Mouse (Mus musculus) splenic B cell, adult 2 months (primary cell): ENCODE data around the gene Plekhg2.
"Not testable (repeated sequence)": the region's sequence is repeated elsewhere in the genome, so short reads cannot be mapped to it uniquely, and the experiment has no call there.

Experiments used
- DNase-seq: peaks from one replicate; pipeline ENCODE4 v3.0.0-alpha.2; 2011; ENCODE audit warnings: low read depth, low spot score
- H3K27me3 ChIP-seq: 2 replicates; pipeline ENCODE4 v1.6.1; 2012; ENCODE audit warnings: mild to moderate bottlenecking, low read length, moderate library complexity, mixed read lengths; ENCODE audit not compliant: control insufficient read depth, poor library complexity, insufficient read depth, severe bottlenecking
- H3K36me3 ChIP-seq: 2 replicates; pipeline ENCODE4 v1.6.1; 2012; ENCODE audit warnings: mild to moderate bottlenecking, low read length, moderate library complexity, mixed read lengths; ENCODE audit not compliant: control insufficient read depth, poor library complexity, insufficient read depth, severe bottlenecking

Gene Plekhg2

GRCm38 (mm10) chr7:28390331-28390730 lies 17.9 kb upstream of the Plekhg2 start:
- Histone ChIP-seq H3K36me3 (peaks cover 3% of the 10 kb centered on the region; the same call in 1 of the 2 replicates), H3K27me3 (no peaks in the 10 kb centered on the region)
- DNase-seq = no peak

DNA sequence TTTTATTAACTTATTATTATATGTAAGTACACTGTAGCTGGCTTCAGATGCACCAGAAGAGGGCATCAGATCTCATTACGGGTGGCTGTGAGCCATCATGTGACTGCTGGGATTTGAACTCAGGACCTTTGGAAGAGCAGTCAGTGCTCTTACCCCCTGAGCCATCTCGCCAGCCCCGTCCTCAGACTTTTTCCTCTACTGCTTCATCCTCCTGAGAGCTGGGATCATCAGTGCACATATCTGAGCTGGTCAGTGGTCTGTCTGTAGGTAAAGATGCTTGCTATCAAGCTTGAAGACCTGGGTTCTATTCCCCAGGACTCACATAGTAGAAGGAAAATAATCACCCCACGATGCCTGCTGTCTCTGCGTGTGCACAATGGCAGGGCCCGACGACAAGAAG lies 15.0 kb upstream of the Plekhg2 start:
- not testable (repeated sequence) for H3K27me3 ChIP-seq, H3K36me3 ChIP-seq, DNase-seq

DNA sequence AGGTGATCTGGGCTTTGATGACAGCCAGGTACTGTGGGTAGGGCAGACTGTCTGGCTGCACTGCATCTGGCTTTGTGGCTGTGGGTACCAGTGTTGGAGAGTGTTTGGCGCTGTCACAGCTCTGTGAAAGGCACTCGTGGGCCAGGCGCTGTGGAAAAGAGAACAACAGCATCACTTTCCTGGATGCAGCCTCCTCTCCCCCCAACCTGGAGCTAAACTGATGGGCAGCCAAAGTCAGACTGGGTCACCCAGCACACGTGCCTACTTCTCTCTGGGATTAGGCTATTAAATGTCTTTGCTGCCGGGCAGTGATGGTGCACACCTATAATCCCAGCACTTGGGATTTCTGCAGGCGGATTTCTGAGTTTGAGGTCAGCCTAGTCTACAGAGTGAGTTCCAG lies 14.5 kb upstream of the Plekhg2 start:
- not testable (repeated sequence) for H3K27me3 ChIP-seq, H3K36me3 ChIP-seq
- peak; percentile 15 for DNase-seq

DNA sequence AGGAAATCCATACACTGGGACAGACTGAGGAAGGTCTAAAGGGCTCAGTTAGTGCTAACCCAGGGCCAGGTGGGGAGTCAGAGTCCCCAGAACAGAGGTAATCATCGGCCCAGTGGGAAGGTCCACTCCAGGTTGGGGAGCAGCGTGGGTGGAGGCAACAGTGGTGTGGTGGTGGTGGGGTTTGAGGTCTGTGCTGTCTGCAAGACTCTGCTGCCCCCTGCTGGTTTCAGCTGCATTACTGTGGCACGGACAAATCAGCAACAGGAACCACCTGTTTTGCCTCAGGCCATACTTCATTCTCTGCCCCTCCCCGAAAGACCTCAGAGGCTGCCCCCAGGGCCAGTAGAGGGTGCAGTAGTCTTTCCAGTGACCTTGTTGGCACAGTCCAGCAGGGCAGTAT lies 14.1 kb upstream of the Plekhg2 start:
- peaks cover 3% of the 10 kb centered on the region; the same call in 1 of the 2 replicates for H3K36me3 ChIP-seq
- DNase-seq = peak; percentile 97
- no peaks in the 10 kb centered on the region for H3K27me3 ChIP-seq

- peaks cover 3% of the 10 kb centered on the region; the same call in 1 of the 2 replicates for H3K36me3 ChIP-seq
- no peaks in the 10 kb centered on the region for H3K27me3 ChIP-seq
- DNase-seq = peak; percentile 74
Observed at GRCm38 (mm10) chr7:28386007-28386406, 13.6 kb upstream of the Plekhg2 start.

- Histone ChIP-seq H3K27me3 (no peaks in the 10 kb centered on the region), H3K36me3 (peaks cover 3% of the 10 kb centered on the region; the same call in 1 of the 2 replicates)
- DNase-seq = no peak
Observed at GRCm38 (mm10) chr7:28385196-28385595, 12.8 kb upstream of the Plekhg2 start.

- H3K27me3 ChIP-seq = no peaks in the 10 kb centered on the region
- DNase-seq = peak; percentile 81
- H3K36me3 ChIP-seq = no peaks in the 10 kb centered on the region; the same call in 1 of the 2 replicates
Observed at GRCm38 (mm10) chr7:28384162-28384561, 11.8 kb upstream of the Plekhg2 start.

GRCm38 (mm10) chr7:28383606-28384005 lies 11.2 kb upstream of the Plekhg2 start:
- DNase-seq = no peak
- Histone ChIP-seq H3K27me3 (no peaks in the 10 kb centered on the region), H3K36me3 (peaks cover 2% of the 10 kb centered on the region; the same call in 1 of the 2 replicates)

DNA sequence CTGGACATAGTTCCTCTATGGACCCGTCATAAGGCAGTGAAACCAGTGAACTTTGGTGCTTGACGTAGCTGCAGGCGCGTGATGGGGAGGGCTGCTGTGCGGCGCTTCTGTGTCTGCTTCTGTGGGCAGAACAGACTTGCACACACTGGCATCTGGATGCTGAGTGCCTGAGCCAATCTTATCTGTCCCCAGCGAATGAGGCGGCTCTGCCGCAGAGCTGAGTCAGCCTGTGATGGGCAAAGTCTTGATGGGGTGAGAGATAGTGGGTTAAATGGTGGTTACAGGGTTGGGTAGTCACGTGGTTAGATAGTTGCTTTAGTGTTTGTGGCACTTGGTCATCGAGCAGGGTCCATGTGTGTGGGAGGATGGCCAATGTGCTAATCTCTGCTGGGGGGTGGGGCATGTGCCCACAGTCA lies 10.6 kb upstream of the Plekhg2 start:
- peak; percentile 97 for DNase-seq
- peaks cover 7% of the 10 kb centered on the region for H3K36me3 ChIP-seq
- no peaks in the 10 kb centered on the region for H3K27me3 ChIP-seq

- Histone ChIP-seq H3K36me3 (peaks cover 12% of the 10 kb centered on the region), H3K27me3 (no peaks in the 10 kb centered on the region)
- peak; percentile 90 for DNase-seq
Observed at GRCm38 (mm10) chr7:28382347-28382951, 10.1 kb upstream of the Plekhg2 start.

- Histone ChIP-seq H3K27me3 (no peaks in the 10 kb centered on the region), H3K36me3 (peaks cover 17% of the 10 kb centered on the region)
- peak; percentile 98 for DNase-seq
Observed at GRCm38 (mm10) chr7:28381938-28382337, 9.5 kb upstream of the Plekhg2 start.

- H3K27me3 ChIP-seq = no peaks in the 10 kb centered on the region
- peaks cover 19% of the 10 kb centered on the region for H3K36me3 ChIP-seq
- DNase-seq = peak; percentile 99
Observed at GRCm38 (mm10) chr7:28381017-28381790, 8.8 kb upstream of the Plekhg2 start.

DNA sequence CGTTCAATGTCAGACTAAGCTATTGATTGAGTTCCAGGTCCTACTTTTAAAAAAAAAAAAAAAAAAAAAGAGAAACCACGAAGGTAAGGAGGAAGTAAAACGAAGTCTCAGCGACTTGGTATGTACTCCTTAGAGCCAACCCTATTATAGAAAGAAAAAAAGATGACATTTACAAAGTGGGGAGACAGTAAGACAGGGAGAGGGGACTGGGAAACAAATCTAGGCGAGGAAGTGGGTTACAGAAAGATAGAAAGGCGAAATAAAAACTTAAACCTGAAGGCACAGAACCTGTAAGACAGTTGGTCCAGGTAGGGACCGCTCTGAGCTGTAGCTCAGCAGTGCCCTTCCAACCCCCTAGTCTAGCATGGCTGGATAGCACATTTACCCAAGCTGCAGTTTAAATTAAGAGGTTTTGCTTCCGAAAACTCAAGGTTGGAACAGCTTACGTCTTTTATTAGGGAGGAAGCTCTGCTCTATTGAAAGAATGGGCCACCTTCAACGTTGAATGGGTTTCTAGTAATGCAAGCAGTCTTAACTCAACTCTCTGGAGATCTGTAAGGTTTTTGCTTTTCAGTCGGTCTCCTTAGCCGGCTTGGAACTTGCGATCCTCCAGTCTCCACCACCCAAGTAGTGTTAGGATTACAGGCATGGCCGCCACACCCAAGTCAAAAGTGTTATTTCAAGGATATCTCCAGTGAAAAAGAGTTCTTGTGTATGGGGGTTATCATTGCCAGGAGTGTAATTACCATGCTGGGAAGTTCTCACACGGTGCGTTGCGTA lies 8.0 kb upstream of the Plekhg2 start, which contains the start of gene Zfp36:
Gene Zfp36, minus strand, starts transcription at position 17 of the 780 bp plus-strand sequence.
- peak; percentile 71 for DNase-seq
- H3K36me3 ChIP-seq = peaks cover 19% of the 10 kb centered on the region
- H3K27me3 ChIP-seq = no peaks in the 10 kb centered on the region

GRCm38 (mm10) chr7:28378769-28379651 lies 6.6 kb upstream of the Plekhg2 start:
- peaks cover 19% of the 10 kb centered on the region for H3K36me3 ChIP-seq
- no peaks in the 10 kb centered on the region for H3K27me3 ChIP-seq
- DNase-seq = peak; percentile 98
